Mouse (Mus musculus): ENCODE data around the gene Ttll1. TPM values are rescaled to one million over a fixed set of nuclear protein-coding genes. Genes with fewer than 3 reads are reported as not detected.

The Ttll1 gene
- polyA plus RNA-seq (2017; shearing (Covaris generic)), result 12.3 TPM

DNA sequence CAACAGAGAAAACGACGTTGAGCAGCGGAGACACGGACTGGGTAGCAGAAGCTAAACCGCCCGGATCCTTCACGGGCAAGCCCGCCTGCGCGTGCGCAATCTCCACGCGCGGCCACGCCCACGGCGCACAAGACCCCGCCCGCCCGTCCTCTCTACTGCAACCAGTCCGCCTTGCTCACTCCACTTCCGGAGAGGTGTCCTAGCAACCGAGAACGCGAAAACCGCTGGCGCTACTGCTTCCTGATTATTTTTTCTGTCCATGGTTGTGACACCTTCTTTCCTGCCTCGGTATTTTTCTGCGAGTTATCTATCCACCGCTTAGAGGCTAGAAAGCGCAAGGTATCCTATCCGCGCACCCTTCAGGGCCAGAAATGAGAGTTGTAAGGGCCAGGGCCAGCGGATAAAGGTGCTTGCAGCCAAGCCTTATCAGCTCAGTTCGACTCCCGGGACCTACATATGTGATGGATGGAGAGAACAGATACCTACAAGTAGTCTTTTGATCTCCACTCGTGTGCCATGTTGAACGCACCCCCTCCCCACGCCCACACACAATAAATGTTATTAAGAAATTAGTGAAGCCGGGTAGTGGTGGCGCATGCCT is at the start of gene Ttll1:
Gene Ttll1 (minus strand): TSS at position 89 of the 601 bp plus-strand sequence.

DNA sequence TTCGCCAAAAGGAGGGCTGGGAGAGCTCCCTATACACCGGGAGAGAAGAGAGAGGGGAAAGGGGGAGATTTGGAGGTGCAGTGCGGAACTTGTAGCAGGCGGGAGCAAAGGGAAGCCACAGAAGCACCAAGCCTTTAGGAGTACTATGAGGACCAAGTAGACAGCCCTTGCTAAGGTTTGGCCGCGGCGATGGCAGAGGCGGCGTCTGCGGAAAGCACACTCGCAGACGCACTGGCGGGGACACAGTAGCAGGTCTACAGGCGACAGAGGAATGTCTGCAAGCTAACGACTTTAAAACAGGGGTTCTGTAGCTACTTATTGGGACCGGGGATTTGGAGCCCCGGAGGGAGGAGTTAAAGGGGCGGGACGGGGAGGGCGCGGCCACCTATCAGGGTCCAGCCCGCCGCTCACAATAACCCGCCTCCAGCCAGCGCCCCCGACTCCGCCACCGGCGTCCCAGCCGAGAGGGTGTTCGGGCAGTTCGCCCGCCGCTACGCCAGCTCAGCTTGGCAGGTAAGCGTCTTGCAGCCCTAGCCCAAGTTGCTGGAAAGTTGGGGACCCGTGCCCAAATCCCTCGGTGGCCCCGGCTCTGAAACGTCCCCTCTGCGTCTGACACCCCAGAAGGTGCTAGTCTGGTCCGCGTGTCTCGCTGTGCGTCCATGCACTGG is 15.9 kb upstream of the Ttll1 start, which contains the start of gene Bik:
Gene Bik (plus strand): TSS at position 439 of the 668 bp plus-strand sequence.

DNA sequence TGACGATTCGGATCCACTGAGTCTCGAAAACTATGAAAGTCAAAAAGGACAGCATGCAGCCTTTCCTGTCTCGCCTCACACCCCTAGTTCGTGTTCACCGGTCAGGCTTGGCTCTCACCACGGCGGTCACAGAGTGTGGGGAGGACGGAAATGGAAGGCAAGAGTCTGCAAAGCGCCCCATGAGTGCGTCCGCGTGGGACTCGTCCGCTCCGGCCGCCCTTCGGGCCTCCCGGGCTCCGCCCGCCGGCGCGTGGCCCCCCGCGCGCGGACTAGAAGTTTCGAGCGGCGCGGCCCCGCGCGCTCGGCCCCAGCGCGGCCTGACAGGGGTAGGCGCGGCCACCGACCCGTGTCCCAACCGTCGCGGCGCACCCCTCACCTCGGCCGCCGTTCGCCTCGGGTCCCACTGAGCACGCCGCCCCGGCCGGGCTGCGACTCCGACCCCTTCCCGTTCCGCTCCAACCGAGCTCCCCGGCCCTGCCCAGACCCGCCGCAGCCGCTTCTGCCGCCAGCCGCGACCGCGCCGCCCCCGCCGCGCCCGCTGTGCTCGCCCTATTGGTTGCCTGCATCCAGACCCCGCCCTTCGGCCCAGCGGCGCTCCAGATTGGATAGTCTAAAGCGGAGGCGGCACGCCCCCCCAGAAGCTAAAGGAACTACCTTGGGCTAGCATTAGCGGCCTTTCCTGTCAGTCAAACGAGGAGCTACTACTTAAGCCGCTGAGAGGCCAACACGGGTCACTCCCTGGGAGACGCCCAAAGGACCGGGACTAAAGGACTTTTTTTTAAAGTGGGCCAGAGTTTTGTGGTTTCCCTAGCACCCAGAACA is 46.4 kb downstream of the Ttll1 start, which contains the start of gene Pacsin2:
Gene Pacsin2 (minus strand): TSS at position 524 of the 822 bp plus-strand sequence.

Other genes starting within 250 kb of the Ttll1 start
- gene Arfgap3, start 160.6 kb downstream of the Ttll1 start, polyA plus RNA-seq (2017; shearing (Covaris generic)), result 10.5 TPM
- gene Pacsin2, start 46.3 kb downstream of the Ttll1 start, polyA plus RNA-seq (2017; shearing (Covaris generic)), result 43.4 TPM
- 1.5 TPM for gene Bik, start 16.0 kb upstream of the Ttll1 start, polyA plus RNA-seq (2017; shearing (Covaris generic))
- 292 TPM for gene Tspo, start 52.7 kb upstream of the Ttll1 start, polyA plus RNA-seq (2017; shearing (Covaris generic))
- gene Mcat, start 52.9 kb upstream of the Ttll1 start, polyA plus RNA-seq (2017; shearing (Covaris generic)), result 32.6 TPM
- 17.7 TPM for gene Ttll12, start 84.3 kb upstream of the Ttll1 start, polyA plus RNA-seq (2017; shearing (Covaris generic))
- gene Scube1, start 214.1 kb upstream of the Ttll1 start, polyA plus RNA-seq (2017; shearing (Covaris generic)), result not detected

Data from CD4-positive, CD25-positive, alpha-beta regulatory T cell (primary cell).